Mouse (Mus musculus) CD8-positive naive resting alpha-beta T cell, adult 57 days (primary cell): ENCODE measurements around the gene Slc38a11. TPM values are rescaled to one million over a fixed set of nuclear protein-coding genes. Genes with fewer than 3 reads are reported as not detected.

Source experiments
- total RNA-seq: library from RNA; stranded (reverse); gene quantifications from one replicate; pipeline ENCODE4 v1.2.4, GENCODE M21; 2023

Slc38a11 gene
- not detected for total RNA-seq

DNA sequence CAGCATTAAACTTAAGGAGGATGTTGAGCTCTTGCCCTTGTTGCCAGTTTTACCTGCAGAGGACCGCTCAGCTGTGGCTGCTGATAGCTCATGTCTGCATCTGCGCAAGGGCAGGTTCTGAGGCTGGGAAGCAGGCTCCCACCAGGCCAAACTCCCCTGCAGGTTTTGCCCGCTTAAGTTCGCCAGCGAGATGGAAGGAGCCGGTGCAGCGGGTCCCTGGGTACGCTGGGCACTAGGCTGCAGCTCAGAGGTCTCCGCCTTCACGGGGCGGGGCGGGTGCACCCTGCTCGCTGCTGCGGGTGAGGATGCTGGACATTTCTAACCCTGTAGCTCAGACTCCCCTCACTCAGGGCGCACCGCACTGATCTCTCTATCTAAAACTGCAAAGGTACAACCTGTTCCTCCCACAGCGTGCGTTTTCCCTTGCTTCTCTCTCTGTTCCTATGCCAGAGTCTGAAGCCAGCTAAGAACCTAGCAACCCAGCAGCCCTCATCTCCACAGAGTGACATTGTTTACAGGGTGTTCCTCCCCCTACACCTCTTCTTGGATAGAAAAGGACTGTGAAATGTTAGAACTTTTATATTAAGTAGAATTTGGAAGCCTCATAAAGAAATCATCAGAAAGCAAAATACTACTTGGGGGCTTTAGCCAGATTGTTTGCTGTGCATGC is at the start of gene Slc38a11:
Gene Slc38a11 (minus strand): TSS at position 207 of the 670 bp plus-strand sequence.

Other genes starting within 250 kb of the Slc38a11 start
- gene Cobll1, start 124.6 kb downstream of the Slc38a11 start, total RNA-seq = 6.1 TPM
- not detected for gene Scn3a, start 203.6 kb upstream of the Slc38a11 start, total RNA-seq